Mouse (Mus musculus) adrenal gland, postnatal 4 days (tissue): ENCODE data around the gene Cd200r1. TPM values are rescaled to one million over a fixed set of nuclear protein-coding genes. Genes with fewer than 3 reads are reported as not detected.
A peak's percentile ranks its signal among the peaks of the same experiment; 100 is the strongest.

Experiments used
- DNase-seq, 2 experiments: peaks; one replicate each; pipeline ENCODE4 v3.0.0; 2021 to 2022; ENCODE audit warnings: low spot score in 2 of 2, mixed read lengths in 2 of 2
- long read RNA-seq, 2 experiments: library from polyadenylated mRNA; stranded (forward); transcript quantifications; one replicate each; pipeline ENCODE4 v2.0.0; 2021
- total RNA-seq, 2 experiments: library from RNA; stranded (reverse); gene quantifications; 2 replicates each; pipeline ENCODE4 v1.2.3; 2021

Cd200r1 gene
- under 1 TPM; 0.56 to 0.96 TPM for total RNA-seq
- long read RNA-seq, experiment 1, partial matches to known transcripts, result 0 of 1 reads
- long read RNA-seq, experiment 1, other reads (novel, unspliced or antisense), result 1 of 1 reads
- long read RNA-seq, experiment 2, result 0 reads

DNA sequence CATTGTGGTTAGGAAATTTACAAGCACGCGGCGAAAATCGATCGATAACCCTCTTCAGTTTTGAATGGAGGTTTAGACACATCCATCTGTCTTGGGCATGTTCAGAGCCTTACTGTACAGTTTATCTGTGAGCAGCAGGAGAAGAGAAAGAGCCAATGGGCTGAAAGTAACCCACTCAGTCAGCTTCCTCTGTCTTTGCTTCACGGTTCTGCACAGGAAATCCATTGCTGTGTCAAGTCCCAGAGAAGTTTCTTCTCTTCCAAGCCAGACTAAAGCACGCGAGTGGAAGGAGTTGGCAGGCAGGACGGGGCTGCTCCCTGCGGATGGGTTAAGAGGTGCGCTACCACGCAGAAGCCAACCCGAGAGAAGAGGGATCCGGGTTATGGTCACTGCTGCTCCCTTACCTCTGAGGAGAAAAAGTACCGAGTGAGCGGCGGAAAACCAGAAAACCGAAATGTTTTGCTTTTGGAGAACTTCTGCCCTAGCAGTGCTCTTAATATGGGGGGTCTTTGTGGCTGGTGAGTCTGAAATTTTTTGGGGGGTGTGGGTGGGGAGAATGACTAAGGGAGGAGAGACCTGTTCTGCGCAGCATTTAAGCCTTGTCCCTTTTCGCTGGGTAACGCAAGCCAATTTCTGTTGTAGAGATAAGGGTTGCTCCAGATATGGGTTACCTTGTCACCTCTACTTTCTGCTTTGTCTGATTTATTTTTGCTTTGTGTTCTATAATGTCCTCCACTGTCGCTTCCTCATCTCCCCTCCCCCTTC lies at the start of gene Cd200r1:
TSS of gene Cd200r1 (plus strand) at position 182 of the 765 bp plus-strand sequence.
- DNase-seq, result no peak

DNA sequence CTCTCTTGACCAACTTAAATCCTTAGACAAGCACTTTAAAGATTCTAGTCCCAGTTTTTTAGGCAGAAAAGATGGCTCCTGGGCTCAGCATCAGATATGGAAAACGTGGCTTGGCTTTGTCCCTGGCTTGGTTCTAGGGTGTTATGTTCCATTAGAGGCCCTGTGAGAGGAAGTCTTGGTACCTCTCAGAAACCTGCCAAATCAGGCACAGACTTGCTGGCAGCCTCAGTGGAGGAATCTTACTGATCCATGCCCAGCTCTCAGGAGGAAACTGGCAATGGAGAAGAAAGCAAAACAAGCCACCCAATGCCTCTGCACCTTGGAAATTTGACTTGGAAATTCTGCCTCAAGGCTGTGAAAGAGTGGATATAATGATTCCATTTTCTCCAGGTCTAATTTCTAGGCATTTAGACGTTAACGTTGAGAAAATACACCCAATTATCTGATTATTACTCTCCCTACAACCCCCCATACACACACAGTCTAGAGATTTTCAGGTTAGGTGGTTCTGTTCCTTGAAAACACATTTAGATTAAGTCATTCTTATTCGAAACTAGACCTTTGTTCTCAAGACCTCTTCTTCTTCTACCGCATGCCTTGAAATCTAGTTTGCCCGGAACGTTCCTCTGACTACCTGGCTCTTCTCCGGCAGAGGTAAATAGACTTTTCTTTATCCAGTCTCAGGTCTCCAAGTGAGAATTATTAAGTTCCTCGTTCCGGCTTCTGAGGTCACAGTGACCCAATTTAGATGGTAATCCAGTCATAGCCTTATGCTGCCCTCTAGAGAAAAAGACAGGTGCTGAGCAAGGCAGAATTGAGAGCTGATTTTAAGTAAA lies 49.0 kb upstream of the Cd200r1 start:
- DNase-seq, result no peak

DNA sequence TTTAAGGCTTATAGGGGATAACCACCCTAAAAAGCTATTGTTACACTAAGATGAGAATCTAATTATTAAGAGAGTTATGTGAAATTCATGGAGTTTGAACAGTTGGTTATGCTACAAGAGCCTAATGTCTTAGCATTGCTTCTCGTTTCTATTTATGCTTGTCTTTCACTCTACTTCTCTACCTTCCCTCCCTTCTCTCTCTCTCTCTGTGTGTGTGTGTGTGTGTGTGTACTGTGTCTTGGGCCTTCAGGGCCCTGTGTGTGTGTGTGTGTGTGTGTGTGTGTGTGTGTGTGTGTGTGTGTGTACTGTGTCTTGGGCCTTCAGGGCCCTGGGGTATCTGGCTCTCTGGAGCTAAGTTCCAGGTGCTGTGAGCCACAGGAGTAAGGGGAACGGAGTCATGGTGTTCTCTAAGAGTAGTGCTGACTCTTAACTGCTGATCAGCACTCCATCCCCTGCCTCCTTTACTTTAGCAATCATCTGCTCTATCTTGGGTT lies 48.3 kb upstream of the Cd200r1 start:
- no peak for DNase-seq

DNA sequence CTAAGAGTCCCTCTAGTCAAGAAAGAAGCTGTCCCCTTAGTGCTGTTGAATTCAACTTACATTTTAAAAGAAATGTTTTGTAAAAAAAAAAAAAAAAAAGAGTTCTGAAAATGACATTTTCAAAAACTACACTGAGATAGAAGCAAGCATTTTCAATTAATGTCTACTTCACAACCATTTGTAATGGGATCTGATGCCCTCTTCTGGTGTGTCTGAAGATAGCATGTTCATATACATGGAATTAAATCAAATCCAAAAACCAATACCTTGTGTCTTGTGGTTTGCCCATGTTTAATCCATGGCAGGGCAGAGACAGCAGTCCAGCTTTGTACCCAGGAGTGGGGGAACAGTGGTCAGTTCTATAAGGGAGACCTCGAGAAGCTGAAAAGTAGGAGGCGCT lies 47.7 kb upstream of the Cd200r1 start:
- no peak for DNase-seq

DNA sequence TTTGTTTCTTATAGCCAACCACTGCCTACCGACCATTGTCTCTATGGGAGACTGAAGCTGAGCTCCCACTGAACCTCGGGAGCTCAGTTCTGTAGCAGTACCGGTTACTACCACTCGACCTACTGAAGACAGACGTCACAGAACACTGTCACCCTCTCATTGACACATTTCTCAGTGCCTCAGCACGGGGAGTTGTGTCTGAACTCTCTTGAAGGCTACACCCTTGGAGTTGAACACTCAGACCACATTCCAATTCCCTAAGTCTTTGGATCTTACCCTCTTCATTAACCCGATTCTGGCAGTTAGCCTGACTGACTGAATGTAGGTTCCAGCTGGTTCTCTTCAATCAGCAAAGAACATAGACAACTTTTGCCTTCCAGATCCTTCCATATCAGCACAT lies 46.2 kb upstream of the Cd200r1 start:
- no peak for DNase-seq

DNA sequence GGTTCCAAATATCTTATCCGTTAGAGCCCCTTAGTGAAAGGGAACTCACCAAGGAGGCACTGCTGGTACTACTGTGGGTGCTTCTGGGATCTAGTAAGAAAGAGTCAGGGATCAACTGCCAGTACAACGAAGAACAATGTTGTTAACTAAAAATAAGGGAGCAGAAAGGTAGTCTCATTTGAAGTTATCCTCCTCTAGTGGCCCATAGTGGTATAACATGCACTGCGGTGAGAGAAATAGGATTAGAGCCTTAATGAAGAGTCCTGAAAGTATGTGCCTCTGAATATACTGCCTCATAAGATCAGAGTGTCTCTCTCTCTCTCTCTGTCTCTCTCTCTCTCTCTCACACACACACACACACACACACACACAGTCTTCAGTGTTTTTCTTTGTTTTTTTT lies 45.0 kb upstream of the Cd200r1 start:
- no peak for DNase-seq

DNA sequence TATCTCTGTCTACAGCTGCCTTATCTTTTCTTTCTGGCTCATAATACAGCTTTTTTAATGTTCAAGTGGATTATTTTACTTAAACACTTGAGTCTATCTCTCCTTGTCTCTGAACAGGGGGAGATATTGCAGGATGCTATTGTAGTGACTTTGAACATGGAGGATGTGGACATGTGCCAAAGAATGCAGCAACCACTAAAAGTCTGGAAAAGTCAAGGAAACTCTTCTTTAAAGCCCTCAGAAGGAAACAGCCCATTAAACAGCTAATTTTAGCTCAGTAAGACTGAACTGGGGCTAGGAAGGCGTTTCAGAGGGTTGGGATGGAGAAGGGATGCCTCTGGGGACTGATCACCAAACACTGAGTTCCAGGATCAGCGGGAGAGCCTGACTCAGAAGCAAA lies 42.9 kb upstream of the Cd200r1 start:
- DNase-seq, result no peak

DNA sequence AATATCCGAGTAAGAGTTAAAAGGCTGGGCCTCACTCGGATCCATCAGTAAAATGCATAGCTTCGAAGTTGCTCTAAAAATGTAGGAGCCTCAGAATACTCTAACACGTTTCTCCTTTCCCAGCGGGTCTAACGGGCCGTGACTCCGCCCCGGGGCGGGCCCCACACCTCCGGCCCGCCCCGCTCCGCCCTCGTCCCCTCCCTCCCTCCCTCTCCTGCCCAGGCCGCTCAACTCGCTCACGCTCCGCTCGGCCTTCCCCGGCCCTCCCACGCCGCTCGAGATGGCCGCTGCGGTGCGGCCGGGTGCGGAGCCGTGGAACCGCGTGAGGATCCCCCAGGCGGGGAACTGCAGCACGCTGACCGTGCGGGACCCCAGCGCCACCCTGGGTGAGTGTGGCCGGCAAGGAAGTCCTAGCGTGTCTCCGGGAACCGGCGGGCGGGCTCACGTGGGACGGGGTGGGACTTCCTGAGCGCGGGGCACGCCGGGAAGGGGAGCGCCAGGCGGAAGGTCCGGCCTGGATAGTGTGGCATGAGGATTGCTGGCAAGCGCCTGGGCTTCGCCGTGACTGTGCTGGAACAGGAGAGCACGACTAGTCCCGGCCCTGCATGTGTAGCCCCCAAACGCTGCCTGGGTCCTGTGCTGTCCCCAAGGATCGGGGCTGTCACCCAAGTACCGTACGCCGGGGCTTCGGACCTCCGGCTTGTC lies 41.3 kb upstream of the Cd200r1 start, which contains the start of gene Nepro:
TSS of gene Nepro (plus strand) at position 219 of the 705 bp plus-strand sequence.
- DNase-seq, result peak; percentile 90 to 94

DNA sequence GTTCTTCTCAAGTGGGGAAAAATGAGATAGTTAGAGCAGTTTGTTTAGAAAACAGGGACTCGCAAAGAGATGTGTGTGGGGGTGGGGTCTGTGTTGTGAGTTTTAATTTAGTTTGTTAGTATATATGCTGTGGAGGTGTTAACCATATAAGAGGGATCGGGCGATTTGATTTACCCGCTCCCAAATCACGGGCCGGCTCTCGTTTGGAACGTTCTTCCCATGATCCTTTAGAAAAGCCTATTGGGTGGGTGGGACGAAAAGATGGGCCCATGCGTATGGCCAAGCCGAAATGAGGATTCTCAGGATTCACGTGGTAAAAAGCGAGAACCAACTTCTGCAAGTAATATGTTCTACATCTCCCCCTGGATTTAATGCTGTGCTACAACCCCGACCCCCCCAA lies 40.7 kb upstream of the Cd200r1 start:
- DNase-seq, result no peak

DNA sequence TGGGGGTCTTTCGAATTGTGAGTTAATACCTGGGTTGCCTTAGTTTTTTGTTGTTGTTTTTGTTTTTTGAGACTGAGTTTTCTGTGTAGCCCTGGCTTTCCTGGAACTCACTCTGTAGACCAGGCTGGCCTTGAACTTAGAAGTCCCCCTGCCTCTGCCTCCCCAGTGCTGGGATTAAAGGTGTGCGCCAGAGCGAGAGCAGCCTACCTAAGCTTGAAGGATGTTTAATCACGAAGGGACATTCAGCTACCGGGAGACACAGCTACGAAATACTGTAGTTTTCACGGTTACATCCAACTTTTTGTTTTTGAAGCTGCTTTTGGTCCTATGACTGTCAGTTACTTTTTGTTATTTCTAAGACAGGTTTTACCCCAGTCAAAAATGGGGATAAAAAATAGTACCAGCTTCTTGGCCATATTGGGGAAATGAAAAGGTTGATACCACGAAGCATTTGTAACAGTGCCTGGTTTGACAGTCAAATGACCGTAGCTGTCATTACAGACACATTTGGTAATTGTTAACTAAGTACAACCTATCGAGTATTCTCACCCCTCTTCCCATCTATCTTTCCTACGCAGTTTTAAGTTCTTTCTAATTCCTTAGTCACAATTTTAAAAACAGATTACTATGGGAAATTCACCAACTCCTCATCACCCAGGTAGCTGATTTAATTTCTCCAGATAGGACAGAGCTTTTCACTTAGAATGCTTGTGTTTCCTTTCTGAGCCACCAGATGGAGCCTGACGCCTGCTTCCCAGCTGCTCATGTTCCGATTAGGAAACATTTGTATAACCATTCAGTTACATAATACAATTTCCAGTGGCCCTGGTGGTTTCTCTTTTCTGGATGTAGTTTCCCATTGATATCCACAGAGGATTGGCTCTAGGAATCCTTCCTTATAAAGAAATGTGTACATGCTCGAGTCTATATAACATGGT lies 40.0 kb upstream of the Cd200r1 start:
- no peak for DNase-seq

DNA sequence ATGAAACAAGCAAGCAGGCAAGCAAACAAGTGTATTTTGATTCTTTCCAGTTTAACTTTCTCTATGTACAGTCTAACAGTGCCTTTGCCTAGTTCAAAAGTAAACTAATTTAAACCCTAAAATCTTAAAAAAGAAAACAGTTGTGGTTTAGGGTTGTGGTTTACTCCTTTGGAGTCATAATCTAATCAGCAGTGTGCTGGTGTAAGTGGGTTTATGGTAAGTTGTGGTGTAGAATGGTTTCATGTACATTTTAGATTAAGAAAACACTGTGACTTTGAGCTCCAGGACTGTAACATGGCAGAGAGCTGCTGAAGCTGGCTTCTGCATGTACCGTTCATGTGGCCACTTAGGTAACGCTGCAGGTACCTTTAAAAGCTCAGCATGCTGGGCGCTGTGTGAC lies 38.0 kb upstream of the Cd200r1 start:
- no peak for DNase-seq

DNA sequence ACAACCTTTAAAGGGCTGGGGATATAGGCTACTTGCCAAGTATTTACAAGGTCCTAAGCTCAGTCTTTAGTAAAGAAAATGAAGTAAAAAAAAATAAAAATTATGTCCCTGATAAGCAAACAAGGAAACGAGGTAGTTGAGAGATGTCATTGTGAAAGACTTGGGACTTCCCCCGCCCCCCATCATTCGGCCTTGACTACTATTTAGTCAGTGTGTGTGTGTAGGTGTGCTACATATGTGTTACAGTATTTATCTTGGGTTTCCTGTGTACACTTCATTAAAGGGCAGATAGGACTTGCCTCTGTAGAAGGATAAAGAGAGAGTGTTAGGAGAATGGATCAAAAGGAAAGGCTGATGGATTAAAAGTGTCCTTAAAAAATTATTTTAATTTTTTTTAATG lies 31.5 kb upstream of the Cd200r1 start:
- no peak for DNase-seq

DNA sequence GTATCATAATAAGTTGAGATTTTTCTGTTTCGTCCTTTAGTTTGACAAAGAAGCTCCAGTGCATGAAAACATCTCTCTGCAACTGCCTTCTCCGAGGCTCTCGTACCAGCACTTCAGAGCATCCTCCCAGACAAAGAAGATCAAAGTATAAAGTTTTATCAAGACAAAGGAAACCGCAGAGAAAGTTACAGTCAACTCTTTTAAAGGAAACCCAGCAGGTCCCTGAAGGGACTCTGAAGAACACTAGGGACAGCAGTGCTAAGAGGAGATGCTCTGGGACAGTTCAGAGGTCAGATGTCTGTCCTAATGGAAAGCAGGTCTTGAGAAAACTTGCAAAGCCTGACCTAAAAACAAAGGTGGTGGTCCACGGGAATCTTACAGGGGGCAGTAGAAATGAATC lies 29.9 kb upstream of the Cd200r1 start:
- no peak for DNase-seq

DNA sequence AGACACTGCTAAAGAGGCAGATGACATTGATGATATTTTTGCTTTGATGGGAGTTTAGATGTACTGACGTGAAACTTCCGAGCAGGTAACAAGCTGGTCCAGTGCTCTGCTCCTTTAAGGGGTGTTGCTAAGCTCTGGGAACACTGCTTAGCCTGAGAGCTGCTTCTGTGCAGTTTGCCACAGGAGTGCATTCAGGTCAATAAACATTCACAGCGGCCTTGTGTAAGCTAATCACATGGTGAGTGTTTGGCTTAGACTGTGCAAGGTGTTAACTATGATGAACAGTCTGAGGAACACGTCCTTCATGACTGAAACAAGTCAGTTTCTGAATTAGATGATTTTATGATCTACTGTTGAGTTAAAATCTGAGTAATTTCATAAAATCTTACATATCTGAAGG lies 29.4 kb upstream of the Cd200r1 start:
- DNase-seq, result no peak

DNA sequence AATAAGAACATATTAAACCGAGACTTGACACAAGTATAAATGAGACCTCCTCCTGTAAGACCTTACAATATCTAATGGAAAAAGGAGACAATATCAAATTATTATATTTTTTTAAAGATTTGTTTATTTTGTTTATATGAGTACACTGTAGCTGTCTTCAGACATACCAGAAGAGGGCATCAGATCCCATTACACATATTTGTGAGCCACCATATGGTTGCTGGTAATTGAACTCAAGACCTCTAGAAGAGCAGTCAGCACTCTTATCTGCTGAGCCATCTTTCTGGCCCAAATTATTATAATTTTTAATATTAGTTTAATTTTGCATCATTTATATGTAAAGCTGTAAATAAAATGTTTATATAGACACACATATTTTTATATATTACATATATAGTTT lies 22.8 kb upstream of the Cd200r1 start:
- DNase-seq, result no peak

DNA sequence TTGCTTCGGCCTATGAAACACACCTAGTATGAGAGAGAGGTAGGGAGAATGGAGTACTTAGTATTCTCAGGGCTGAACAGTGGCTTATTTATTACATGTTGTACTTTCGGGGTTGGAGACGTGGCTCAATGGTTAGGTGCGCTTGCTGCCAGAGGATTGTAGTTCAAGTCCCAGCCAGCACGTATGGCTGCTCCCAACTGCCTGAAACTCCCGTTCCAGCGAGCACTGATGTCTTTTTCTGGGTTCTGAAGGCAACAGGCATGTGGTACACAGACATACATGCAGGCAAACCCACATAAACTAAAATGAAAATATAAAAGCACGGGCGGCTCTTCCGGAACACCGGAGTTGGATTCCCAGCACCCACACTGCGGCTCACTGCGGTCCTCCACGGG lies 20.1 kb upstream of the Cd200r1 start:
- no peak for DNase-seq

DNA sequence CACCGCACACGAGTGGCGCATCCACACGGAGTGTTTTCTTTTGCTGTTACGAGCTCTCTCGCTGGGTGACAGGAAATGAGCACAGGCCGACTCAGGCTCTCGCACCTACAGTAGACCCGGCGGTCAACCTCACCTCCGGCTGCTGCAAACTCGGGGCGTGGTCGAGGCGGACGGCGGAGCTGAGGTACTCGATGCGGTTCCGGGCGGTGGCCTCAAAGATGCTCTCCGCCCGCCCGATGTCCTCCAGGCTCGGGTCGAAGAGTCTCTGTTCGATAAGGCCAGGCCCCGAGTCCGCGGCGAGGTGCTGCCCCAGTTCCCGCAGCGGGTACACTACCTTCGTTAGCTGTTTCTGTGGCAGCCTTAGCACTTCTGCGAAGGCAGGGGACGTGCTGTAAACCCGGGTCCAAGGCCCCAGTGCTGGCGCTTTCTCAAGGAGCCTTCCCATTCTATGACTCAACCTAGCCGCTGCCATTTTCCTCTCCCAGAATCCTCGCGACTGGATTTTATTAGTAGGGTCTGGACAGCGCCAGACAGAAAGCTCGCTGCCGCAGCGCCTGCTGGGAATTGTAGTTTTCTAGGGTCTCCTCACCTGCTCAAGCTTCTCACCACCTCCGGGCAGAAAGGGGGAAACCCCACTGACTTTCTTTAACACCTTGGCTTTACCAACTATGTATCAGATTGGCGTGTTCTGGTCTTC lies 19.5 kb upstream of the Cd200r1 start, which contains the start of gene Gtpbp8:
TSS of gene Gtpbp8 (minus strand) at position 498 of the 697 bp plus-strand sequence.
- DNase-seq, result peak; percentile 57 to 61

DNA sequence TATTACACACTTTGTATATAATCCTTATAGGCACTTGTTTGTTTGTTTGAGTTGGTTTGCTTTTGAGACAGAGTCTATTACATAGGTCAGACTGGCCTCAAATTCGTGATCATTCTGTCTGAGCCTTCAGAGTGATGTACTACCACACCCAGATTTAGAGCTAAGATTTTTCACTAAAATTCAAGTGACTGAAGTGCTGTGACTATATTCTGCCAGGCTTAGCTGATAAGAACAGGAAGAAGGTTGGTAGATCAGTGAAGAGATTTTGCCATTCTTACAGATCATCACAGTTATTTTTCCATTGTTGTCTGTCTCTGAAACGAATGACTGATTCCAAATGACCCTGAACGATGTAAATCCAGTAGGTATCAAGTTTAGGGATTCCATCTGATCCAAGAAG lies 17.5 kb upstream of the Cd200r1 start:
- DNase-seq, result no peak

DNA sequence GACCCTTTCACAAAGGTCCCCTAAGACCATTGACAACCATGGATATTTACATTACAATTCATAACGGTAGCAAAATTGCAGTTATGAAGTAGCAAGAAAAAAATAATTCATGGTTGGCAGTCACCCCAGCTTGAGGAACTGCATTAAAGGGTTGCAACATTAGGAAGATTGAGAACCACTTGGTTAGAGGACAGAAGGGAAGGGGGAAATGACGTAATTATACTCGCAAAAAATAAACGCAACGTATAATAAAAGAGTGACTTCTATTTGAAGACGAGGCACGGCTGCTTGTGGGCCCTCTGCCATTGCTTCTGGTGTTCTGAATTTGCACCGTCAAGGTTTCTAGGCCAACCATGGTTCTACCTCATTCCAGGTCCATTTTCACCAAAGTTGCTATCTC lies 7.8 kb upstream of the Cd200r1 start:
- DNase-seq, result no peak

DNA sequence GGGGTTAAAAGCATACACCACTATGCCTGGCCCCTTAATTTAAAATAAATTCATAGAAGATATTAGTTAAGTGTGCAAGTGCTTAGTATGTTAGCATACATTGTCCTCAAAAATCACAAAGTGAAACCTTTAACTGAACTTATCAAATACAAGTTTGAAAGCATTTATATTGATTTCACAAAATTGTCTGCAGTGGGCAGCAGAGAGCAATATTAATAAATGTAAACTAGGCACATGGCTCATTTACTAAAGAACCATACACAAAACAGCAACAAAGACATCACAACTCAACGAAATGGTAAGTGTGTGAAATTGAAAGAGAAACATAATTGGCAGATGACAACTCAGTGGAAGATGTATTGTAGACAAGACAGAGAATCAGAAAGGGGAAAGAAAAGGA lies 3.7 kb upstream of the Cd200r1 start:
- DNase-seq, result no peak
